Mouse (Mus musculus): ENCODE results near the gene Rnf167. TPM values are rescaled to one million over a fixed set of nuclear protein-coding genes. Genes with fewer than 3 reads are reported as not detected.

Rnf167 gene
- total and polyA plus RNA-seq, 3 experiments, result 23.5 to 31.7 (median 25.5) TPM

DNA sequence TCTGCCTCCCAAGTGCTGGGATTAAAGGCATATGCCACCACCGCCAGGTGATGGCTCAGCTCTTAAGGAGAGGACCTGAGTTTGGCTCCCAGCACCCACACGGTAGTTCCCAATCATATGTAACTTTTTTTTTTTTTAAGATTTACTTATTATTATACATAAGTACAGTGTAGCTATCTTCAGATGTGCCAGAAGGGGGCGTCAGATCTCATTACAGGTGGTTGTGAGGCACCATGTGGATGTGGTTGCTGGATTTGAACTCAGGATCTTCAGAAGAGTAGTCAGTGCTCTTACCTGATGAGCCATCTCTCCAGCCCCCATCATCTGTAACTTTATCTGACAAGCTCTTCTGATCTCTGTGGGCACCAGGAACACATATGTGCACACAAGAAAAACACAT is 50.3 kb downstream of the Rnf167 start:
- H3K4me3 ChIP-seq (replicated peaks in 1 of 3; ENCODE audit: low read depth in 2 of 3, low read length in 2 of 3, poor library complexity in 1 of 3), result no peak overlapping the region
- H3K27me3 ChIP-seq (replicated peaks), result peaks cover 3% of the 10 kb centered on the region
- H3K9ac ChIP-seq (ENCODE audit: insufficient read depth, low read depth), result no peak overlapping the region
- no peaks in the 10 kb centered on the region for H3K9me3 ChIP-seq (replicated peaks; ENCODE audit: low read length)
- no peak overlapping the region for H3K4me2 ChIP-seq (ENCODE audit: insufficient read depth, low read depth, poor library complexity, severe bottlenecking)
- in situ Hi-C loops (cut with MboI; ENCODE audit: low pct_ligation_motif_present, low pct_unique_long_range_greater_than_20kb, low sequenced_read_pairs), result no loop called here
- peaks cover 9 to 21% of the 10 kb centered on the region in 2 experiments for H3K4me1 ChIP-seq (ENCODE audit: control insufficient read depth in 1 of 2, insufficient read depth in 2 of 2)
- DNase-seq (ENCODE audit: extremely low read depth), result peak; percentile 22
- H3K36me3 ChIP-seq (replicated peaks in 1 of 2; ENCODE audit: control insufficient read depth in 1 of 2, insufficient read depth in 1 of 2, low read length in 1 of 2), result peaks cover 0 to 3% of the 10 kb centered on the region in 2 experiments
- TF ChIP-seq MEF2A (IDR thresholded peaks at IDR 0.05; ENCODE audit: borderline replicate concordance, low read depth, low read length) (no peak), MAZ (IDR thresholded peaks at IDR 0.05; ENCODE audit: low read depth, low read length) (no peak), MYC (IDR thresholded peaks at IDR 0.05; ENCODE audit: low read depth, low read length) (0 out of 2 replicates have a peak, but pooled peaks have one; percentile 30), SMC3 (IDR thresholded peaks at IDR 0.05; ENCODE audit: low read depth, low read length) (0 out of 2 replicates have a peak, but pooled peaks have one; percentile 5), ZNF384 (IDR thresholded peaks at IDR 0.05; ENCODE audit: low read depth, low read length) (0 out of 2 replicates have a peak, but pooled peaks have one; percentile 7), EP300 (IDR thresholded peaks at IDR 0.05; ENCODE audit: low read length) (no peak), UBTF (IDR thresholded peaks at IDR 0.05; ENCODE audit: low read depth, low read length) (no peak), ZC3H11A (IDR thresholded peaks at IDR 0.05; ENCODE audit: low read depth, low read length) (no peak), POLR2AphosphoS2 (IDR thresholded peaks at IDR 0.05; ENCODE audit: low read depth, low read length) (no peak), CTCF (conservative IDR thresholded peaks at IDR 0.05 in 1 of 2, IDR thresholded peaks at IDR 0.05 in 1 of 2; ENCODE audit: low read depth in 2 of 2, low read length in 2 of 2) (peak in 1 of 2 experiments; percentile 47; a peak in 2 of 4 replicates), ZMIZ1 (IDR thresholded peaks at IDR 0.05; ENCODE audit: low read depth, low read length) (no peak)
- 0 out of 2 replicates have a peak, but pooled peaks cover 5% of the 10 kb centered on the region for H3K79me2 ChIP-seq (replicated peaks; ENCODE audit: control insufficient read depth, extremely low read depth, insufficient read depth, poor library complexity, severe bottlenecking)
- dilution Hi-C loops (cut with MboI; ENCODE audit: extremely low pct_ligation_motif_present, extremely low pct_unique_long_range_greater_than_20kb, low sequenced_read_pairs), result no loop called here
- H3K27ac ChIP-seq (ENCODE audit: insufficient read depth, low read depth), result no peak overlapping the region

DNA sequence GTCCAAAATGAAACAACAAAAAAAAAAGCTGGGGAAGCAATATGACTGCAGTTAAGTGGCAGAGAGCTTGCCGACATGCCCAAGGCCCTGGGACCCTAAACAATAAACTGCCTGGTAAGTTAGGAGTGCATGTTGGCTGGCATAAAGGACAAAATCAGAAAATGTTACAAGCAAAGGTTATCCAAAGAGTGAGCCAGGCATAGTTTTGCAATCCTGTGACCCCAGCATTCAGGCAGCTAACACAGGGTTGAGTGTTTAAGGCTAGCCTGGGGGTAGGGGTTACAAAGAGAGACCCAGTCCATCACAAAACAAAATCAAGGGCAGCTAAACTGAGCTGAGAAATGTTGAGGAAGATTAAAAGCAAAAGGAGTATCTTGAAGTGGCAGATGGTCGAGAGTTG is 52.0 kb downstream of the Rnf167 start:
- no peak overlapping the region for H3K4me2 ChIP-seq (ENCODE audit: insufficient read depth, low read depth, poor library complexity, severe bottlenecking)
- no peak for DNase-seq (ENCODE audit: extremely low read depth)
- H3K4me3 ChIP-seq (replicated peaks in 1 of 3; ENCODE audit: low read depth in 2 of 3, low read length in 2 of 3, poor library complexity in 1 of 3), result no peak overlapping the region
- H3K9ac ChIP-seq (ENCODE audit: insufficient read depth, low read depth), result no peak overlapping the region
- peaks cover 3% of the 10 kb centered on the region for H3K27me3 ChIP-seq (replicated peaks)
- no peak overlapping the region for H3K27ac ChIP-seq (ENCODE audit: insufficient read depth, low read depth)
- 0 out of 2 replicates have a peak, but pooled peaks cover 5% of the 10 kb centered on the region for H3K79me2 ChIP-seq (replicated peaks; ENCODE audit: control insufficient read depth, extremely low read depth, insufficient read depth, poor library complexity, severe bottlenecking)
- dilution Hi-C loops (cut with MboI; ENCODE audit: extremely low pct_ligation_motif_present, extremely low pct_unique_long_range_greater_than_20kb, low sequenced_read_pairs) (no loop called here), in situ Hi-C loops (cut with MboI; ENCODE audit: low pct_ligation_motif_present, low pct_unique_long_range_greater_than_20kb, low sequenced_read_pairs) (no loop called here)
- H3K9me3 ChIP-seq (replicated peaks; ENCODE audit: low read length), result no peaks in the 10 kb centered on the region
- TF ChIP-seq HCFC1 (IDR thresholded peaks at IDR 0.05; ENCODE audit: low read depth, low read length), result no peak
- TF ChIP-seq TBP (conservative IDR thresholded peaks at IDR 0.05; ENCODE audit: low read depth, low read length), result no peak
- TF ChIP-seq ZMIZ1 (IDR thresholded peaks at IDR 0.05; ENCODE audit: low read depth, low read length), result no peak
- no peak for TF ChIP-seq UBTF (IDR thresholded peaks at IDR 0.05; ENCODE audit: low read depth, low read length)
- TF ChIP-seq MEF2A (IDR thresholded peaks at IDR 0.05; ENCODE audit: borderline replicate concordance, low read depth, low read length), result no peak
- TF ChIP-seq MXI1 (IDR thresholded peaks at IDR 0.05; ENCODE audit: low read depth, low read length), result no peak
- TF ChIP-seq IRF4 (IDR thresholded peaks at IDR 0.05; ENCODE audit: low read depth, low read length), result no peak
- no peak for TF ChIP-seq ZC3H11A (IDR thresholded peaks at IDR 0.05; ENCODE audit: low read depth, low read length)
- no peak for TF ChIP-seq MYC (IDR thresholded peaks at IDR 0.05; ENCODE audit: low read depth, low read length)
- TF ChIP-seq ZKSCAN1 (IDR thresholded peaks at IDR 0.05; ENCODE audit: borderline replicate concordance, low read depth, low read length), result no peak
- TF ChIP-seq SMC3 (IDR thresholded peaks at IDR 0.05; ENCODE audit: low read depth, low read length), result no peak
- TF ChIP-seq NELFE (IDR thresholded peaks at IDR 0.05; ENCODE audit: low read depth, low read length), result no peak
- TF ChIP-seq MAX (IDR thresholded peaks at IDR 0.05; ENCODE audit: low read length), result no peak
- peaks cover 9 to 24% of the 10 kb centered on the region in 2 experiments for H3K4me1 ChIP-seq (ENCODE audit: control insufficient read depth in 1 of 2, insufficient read depth in 2 of 2)
- H3K36me3 ChIP-seq (replicated peaks in 1 of 2; ENCODE audit: control insufficient read depth in 1 of 2, insufficient read depth in 1 of 2, low read length in 1 of 2), result peaks cover 8 to 19% of the 10 kb centered on the region in 2 experiments

All from CH12.LX (cell line).